Mouse (Mus musculus): ENCODE data around the gene Hivep3. TPM values are rescaled to one million over a fixed set of nuclear protein-coding genes. Genes with fewer than 3 reads are reported as not detected.

The Hivep3 gene
- polyA plus RNA-seq, 1 experiment from 2014 or later, result 17.1 TPM

- ATAC-seq (ENCODE audit: low FRiP score, low TSS enrichment) (no peak), DNase-seq (no peak)
- no peaks in the 10 kb centered on the region for H3K36me3 ChIP-seq (ENCODE audit: control insufficient read depth, insufficient read depth, low read length)
- 93% methylated on average over 7 of the region's 7 CpGs for WGBS
- H3K4me2 ChIP-seq (ENCODE audit: low read length), result no peak overlapping the region
- no peak overlapping the region for H3K27ac ChIP-seq (replicated peaks; ENCODE audit: low read depth, low read length)
- no peak overlapping the region for H3K9ac ChIP-seq (replicated peaks; ENCODE audit: low read length)
- 0 out of 2 replicates have a peak, but pooled peaks cover 2% of the 10 kb centered on the region for H3K4me1 ChIP-seq (ENCODE audit: control insufficient read depth, insufficient read depth, low read length)
- H3K27me3 ChIP-seq (ENCODE audit: control insufficient read depth, insufficient read depth, low read length), result no peaks in the 10 kb centered on the region
- no peaks in the 10 kb centered on the region for H3K9me3 ChIP-seq (ENCODE audit: control insufficient read depth, low read length)
- H3K4me3 ChIP-seq (replicated peaks; ENCODE audit: low read depth, low read length), result no peak overlapping the region
Measured at GRCm38 (mm10) chr4:119880270-119880669, 146.7 kb downstream of the Hivep3 start.

- DNase-seq, result no peak
- Histone ChIP-seq H3K9ac (replicated peaks; ENCODE audit: low read length) (no peak overlapping the region), H3K27ac (replicated peaks; ENCODE audit: low read depth, low read length) (no peak overlapping the region), H3K27me3 (ENCODE audit: control insufficient read depth, insufficient read depth, low read length) (no peaks in the 10 kb centered on the region), H3K4me2 (ENCODE audit: low read length) (no peak overlapping the region), H3K9me3 (ENCODE audit: control insufficient read depth, low read length) (no peaks in the 10 kb centered on the region), H3K4me1 (ENCODE audit: control insufficient read depth, insufficient read depth, low read length) (0 out of 2 replicates have a peak, but pooled peaks cover 2% of the 10 kb centered on the region), H3K36me3 (ENCODE audit: control insufficient read depth, insufficient read depth, low read length) (no peaks in the 10 kb centered on the region), H3K4me3 (replicated peaks; ENCODE audit: low read depth, low read length) (no peak overlapping the region)
- WGBS, result 86% methylated on average over 4 of the region's 4 CpGs
- no peak for ATAC-seq (ENCODE audit: low FRiP score, low TSS enrichment)
Measured at GRCm38 (mm10) chr4:119881292-119881691, 147.7 kb downstream of the Hivep3 start.

- H3K27me3 ChIP-seq (ENCODE audit: control insufficient read depth, insufficient read depth, low read length), result no peaks in the 10 kb centered on the region
- H3K4me1 ChIP-seq (ENCODE audit: control insufficient read depth, insufficient read depth, low read length), result no peaks in the 10 kb centered on the region
- ATAC-seq (ENCODE audit: low FRiP score, low TSS enrichment), result no peak
- H3K9me3 ChIP-seq (ENCODE audit: control insufficient read depth, low read length), result no peaks in the 10 kb centered on the region
- no peak for DNase-seq
- 37% methylated on average over 4 of the region's 4 CpGs for WGBS
- H3K4me2 ChIP-seq (ENCODE audit: low read length), result no peak overlapping the region
- no peak overlapping the region for H3K9ac ChIP-seq (replicated peaks; ENCODE audit: low read length)
- no peak overlapping the region for H3K4me3 ChIP-seq (replicated peaks; ENCODE audit: low read depth, low read length)
- H3K36me3 ChIP-seq (ENCODE audit: control insufficient read depth, insufficient read depth, low read length), result no peaks in the 10 kb centered on the region
- no peak overlapping the region for H3K27ac ChIP-seq (replicated peaks; ENCODE audit: low read depth, low read length)
Measured at GRCm38 (mm10) chr4:119882401-119882800, 148.8 kb downstream of the Hivep3 start.

GRCm38 (mm10) chr4:119882814-119883213, 149.2 kb downstream of the Hivep3 start:
- no peak overlapping the region for H3K27ac ChIP-seq (replicated peaks; ENCODE audit: low read depth, low read length)

GRCm38 (mm10) chr4:119886621-119887020, 153.0 kb downstream of the Hivep3 start:
- Histone ChIP-seq H3K27me3 (ENCODE audit: control insufficient read depth, insufficient read depth, low read length) (no peaks in the 10 kb centered on the region), H3K4me2 (ENCODE audit: low read length) (no peak overlapping the region), H3K9ac (replicated peaks; ENCODE audit: low read length) (no peak overlapping the region), H3K9me3 (ENCODE audit: control insufficient read depth, low read length) (no peaks in the 10 kb centered on the region), H3K4me3 (replicated peaks; ENCODE audit: low read depth, low read length) (no peak overlapping the region), H3K27ac (replicated peaks; ENCODE audit: low read depth, low read length) (no peak overlapping the region), H3K36me3 (ENCODE audit: control insufficient read depth, insufficient read depth, low read length) (no peaks in the 10 kb centered on the region), H3K4me1 (ENCODE audit: control insufficient read depth, insufficient read depth, low read length) (no peaks in the 10 kb centered on the region)
- no peak for DNase-seq
- ATAC-seq (ENCODE audit: low FRiP score, low TSS enrichment), result no peak
- WGBS, result 83% methylated on average over 3 of the region's 3 CpGs

More at GRCm38 (mm10) chr4:119882814-119883213, 149.2 kb downstream of the Hivep3 start:
- 29% methylated on average over 5 of the region's 5 CpGs for WGBS
- no peak overlapping the region for H3K4me3 ChIP-seq (replicated peaks; ENCODE audit: low read depth, low read length)
- no peaks in the 10 kb centered on the region for H3K36me3 ChIP-seq (ENCODE audit: control insufficient read depth, insufficient read depth, low read length)
- H3K27me3 ChIP-seq (ENCODE audit: control insufficient read depth, insufficient read depth, low read length), result no peaks in the 10 kb centered on the region
- H3K9me3 ChIP-seq (ENCODE audit: control insufficient read depth, low read length), result no peaks in the 10 kb centered on the region
- H3K9ac ChIP-seq (replicated peaks; ENCODE audit: low read length), result no peak overlapping the region
- DNase-seq, result no peak
- no peaks in the 10 kb centered on the region for H3K4me1 ChIP-seq (ENCODE audit: control insufficient read depth, insufficient read depth, low read length)
- no peak for ATAC-seq (ENCODE audit: low FRiP score, low TSS enrichment)
- no peak overlapping the region for H3K4me2 ChIP-seq (ENCODE audit: low read length)

GRCm38 (mm10) chr4:119887523-119888177, 154.1 kb downstream of the Hivep3 start:
- 93% methylated on average over 6 of the region's 6 CpGs for WGBS
- Histone ChIP-seq H3K9ac (replicated peaks; ENCODE audit: low read length) (no peak overlapping the region), H3K9me3 (ENCODE audit: control insufficient read depth, low read length) (no peaks in the 10 kb centered on the region), H3K4me3 (replicated peaks; ENCODE audit: low read depth, low read length) (no peak overlapping the region), H3K4me1 (ENCODE audit: control insufficient read depth, insufficient read depth, low read length) (no peaks in the 10 kb centered on the region), H3K27me3 (ENCODE audit: control insufficient read depth, insufficient read depth, low read length) (no peaks in the 10 kb centered on the region), H3K4me2 (ENCODE audit: low read length) (no peak overlapping the region), H3K27ac (replicated peaks; ENCODE audit: low read depth, low read length) (no peak overlapping the region), H3K36me3 (ENCODE audit: control insufficient read depth, insufficient read depth, low read length) (no peaks in the 10 kb centered on the region)
- ATAC-seq (ENCODE audit: low FRiP score, low TSS enrichment), result no peak
- DNase-seq, result no peak

GRCm38 (mm10) chr4:119889760-119890159, 156.2 kb downstream of the Hivep3 start:
- WGBS, result 92% methylated on average over 5 of the region's 5 CpGs
- H3K4me2 ChIP-seq (ENCODE audit: low read length), result no peak overlapping the region
- ATAC-seq (ENCODE audit: low FRiP score, low TSS enrichment), result no peak
- no peaks in the 10 kb centered on the region for H3K4me1 ChIP-seq (ENCODE audit: control insufficient read depth, insufficient read depth, low read length)
- H3K9ac ChIP-seq (replicated peaks; ENCODE audit: low read length), result no peak overlapping the region
- no peak overlapping the region for H3K27ac ChIP-seq (replicated peaks; ENCODE audit: low read depth, low read length)
- H3K36me3 ChIP-seq (ENCODE audit: control insufficient read depth, insufficient read depth, low read length), result no peaks in the 10 kb centered on the region
- H3K4me3 ChIP-seq (replicated peaks; ENCODE audit: low read depth, low read length), result no peak overlapping the region
- H3K9me3 ChIP-seq (ENCODE audit: control insufficient read depth, low read length), result no peaks in the 10 kb centered on the region
- H3K27me3 ChIP-seq (ENCODE audit: control insufficient read depth, insufficient read depth, low read length), result no peaks in the 10 kb centered on the region
- no peak for DNase-seq

GRCm38 (mm10) chr4:119893255-119893779, 159.7 kb downstream of the Hivep3 start:
- H3K36me3 ChIP-seq (ENCODE audit: control insufficient read depth, insufficient read depth, low read length), result no peaks in the 10 kb centered on the region
- H3K27me3 ChIP-seq (ENCODE audit: control insufficient read depth, insufficient read depth, low read length), result no peaks in the 10 kb centered on the region
- H3K4me2 ChIP-seq (ENCODE audit: low read length), result no peak overlapping the region
- no peaks in the 10 kb centered on the region for H3K9me3 ChIP-seq (ENCODE audit: control insufficient read depth, low read length)
- H3K27ac ChIP-seq (replicated peaks; ENCODE audit: low read depth, low read length), result no peak overlapping the region
- no peak for DNase-seq
- WGBS, result 63% methylated on average over 5 of the region's 5 CpGs
- no peak overlapping the region for H3K4me3 ChIP-seq (replicated peaks; ENCODE audit: low read depth, low read length)
- ATAC-seq (ENCODE audit: low FRiP score, low TSS enrichment), result no peak
- H3K4me1 ChIP-seq (ENCODE audit: control insufficient read depth, insufficient read depth, low read length), result peaks cover 5% of the 10 kb centered on the region; the same call in 1 of the 2 replicates
- H3K9ac ChIP-seq (replicated peaks; ENCODE audit: low read length), result no peak overlapping the region

Measured in midbrain, embryonic 14.5 days (tissue).